Mouse (Mus musculus) lung, adult 2 months (tissue): Measurements from ENCODE around the gene Kcnj14.

Source experiments
- CTCF ChIP-seq: fragments of 200-500 bp; IDR thresholded peaks from 2 replicates; pipeline ENCODE4 v1.5.1; 2011; ENCODE audit warnings: mild to moderate bottlenecking, low read length, control low read depth; ENCODE audit not compliant: insufficient read depth
- POLR2A ChIP-seq: fragments of 200-500 bp; IDR thresholded peaks from 2 replicates; pipeline ENCODE4 v1.6.1; 2011; ENCODE audit warnings: low read depth, mild to moderate bottlenecking, control low read depth, low read length, borderline replicate concordance; ENCODE audit errors: extremely low read depth

GRCm38 (mm10) chr7:45869787-45870186 lies 45.2 kb upstream of the Kcnj14 start:
- TF ChIP-seq CTCF (no peak), POLR2A (no peak)
